Comparison of ENCODE assay signal across 15 mouse cellular contexts in genomic region chr14:60752892-60753800, GRCm38 (mm10). TPM values are rescaled to one million over a fixed set of nuclear protein-coding genes. Genes with fewer than 3 reads are reported as not detected.
DNase-seq lines count a peak whose midpoint lies in the region; ATAC-seq lines count a peak whose summit lies in the region.
"Had no signal": no experiment of that assay in that cellular context is flagged by ENCODE, and none has a peak within 500 bp of the region (broad histone marks: within the 10 kb centered on the region; RNA-seq: fewer than 3 reads in every experiment).

No protein-coding gene starts in this region.

- WGBS in heart, embryonic 12.5 days: 86% methylated on average over 14 of the region's 14 CpGs
- WGBS in midbrain, embryonic 13.5 days: 59% methylated on average over 14 of the region's 14 CpGs

- no peaks in the 10 kb centered on the region for H3K27me3 ChIP-seq in heart, embryonic 12.5 days (replicated peaks)
- no peaks in the 10 kb centered on the region for H3K27me3 ChIP-seq in midbrain, embryonic 13.5 days
- H3K27me3 ChIP-seq: embryonic facial prominence, embryonic 15.5 days had no signal

- H3K36me3 ChIP-seq in heart, embryonic 12.5 days: peaks cover 92% of the 10 kb centered on the region
- H3K36me3 ChIP-seq in midbrain, embryonic 13.5 days: peaks cover 76% of the 10 kb centered on the region

- DNase-seq in heart, postnatal 36 days: no peak
- peak; percentile 63 for DNase-seq in ovary, adult 18-20 months (ENCODE audit: low spot score)
- no peak for DNase-seq in ovary, postnatal 14 days (ENCODE audit: low spot score)
- DNase-seq in brain, embryonic 18.5 days (ENCODE audit: low read depth, low spot score): peak; percentile 20
- no peak for DNase-seq in embryo, embryonic 11 days
- DNase-seq in thymus, postnatal 14 days: no peak
- DNase-seq: cerebellum, adult 2 months; kidney, postnatal 36 days had no signal

- 0 out of 2 replicates have a peak, but pooled peaks cover 14% of the 10 kb centered on the region for H3K4me1 ChIP-seq in heart, embryonic 12.5 days (replicated peaks)
- H3K4me1 ChIP-seq in midbrain, embryonic 13.5 days (replicated peaks): peaks cover 11% of the 10 kb centered on the region; the same call in 1 of the 2 replicates
- H3K4me1 ChIP-seq: embryonic facial prominence, embryonic 15.5 days had no signal

- no peak overlapping the region for H3K4me2 ChIP-seq in heart, embryonic 12.5 days
- no peak overlapping the region for H3K4me2 ChIP-seq in midbrain, embryonic 13.5 days (replicated peaks)
- H3K4me2 ChIP-seq: embryonic facial prominence, embryonic 15.5 days had no signal

- H3K27ac ChIP-seq in heart, embryonic 12.5 days (ENCODE audit: poor library complexity, severe bottlenecking): 0 out of 2 replicates have a peak overlapping the region, but pooled peaks have one; percentile 4
- H3K27ac ChIP-seq in midbrain, embryonic 13.5 days: peak overlapping the region; percentile 19; the same call in 1 of the 2 replicates
- H3K27ac ChIP-seq: embryonic facial prominence, embryonic 15.5 days; liver, embryonic 14.5 days had no signal

- no peak overlapping the region for H3K9ac ChIP-seq in heart, embryonic 12.5 days
- no peak overlapping the region for H3K9ac ChIP-seq in midbrain, embryonic 13.5 days (replicated peaks)
- H3K9ac ChIP-seq: embryonic facial prominence, embryonic 15.5 days; liver, embryonic 14.5 days had no signal

- no peak for ATAC-seq in heart, embryonic 12.5 days (ENCODE audit: insufficient number of reproducible peaks, low FRiP score)
- peak; percentile 83; the same call in 1 of the 2 replicates for ATAC-seq in midbrain, embryonic 13.5 days

- intact Hi-C loops in heart, postnatal 36 days (cut with DNase I): no loop called here

- H3K4me3 ChIP-seq in heart, embryonic 12.5 days: no peak overlapping the region
- no peak overlapping the region for H3K4me3 ChIP-seq in midbrain, embryonic 13.5 days (replicated peaks)
- H3K4me3 ChIP-seq: embryonic facial prominence, embryonic 15.5 days had no signal

- no peaks in the 10 kb centered on the region for H3K9me3 ChIP-seq in heart, embryonic 12.5 days (replicated peaks)
- no peaks in the 10 kb centered on the region for H3K9me3 ChIP-seq in midbrain, embryonic 13.5 days
- H3K9me3 ChIP-seq: embryonic facial prominence, embryonic 15.5 days had no signal

RNA-seq across cellular contexts. Expression of gene C1qtnf9, which starts 14.8 kb away (rescaled TPM):
- polyA plus RNA-seq in heart, embryonic 12.5 days (2016; fragmentation: Nextera tagmentation; extraction: Ambion mirVana): 0.20 TPM in 1 of 2 replicates, not detected in the other
- 10 to 100 TPM; 36.8 to 68.6 TPM for total RNA-seq in heart, postnatal 36 days (2021)
- polyA plus RNA-seq in midbrain, embryonic 13.5 days (2015; fragmentation: Nextera tagmentation; extraction: Ambion mirVana): 0.10 TPM in 1 of 2 replicates, not detected in the other
- total RNA-seq: hematopoietic stem cell, adult 5-6 weeks; left cerebral cortex, postnatal 10 days; megakaryocyte-erythroid progenitor cell, adult 5-6 weeks had no signal

RNA-seq across cellular contexts. Expression of gene Mipep, which starts 31.2 kb away (rescaled TPM):
- polyA plus RNA-seq in heart, embryonic 12.5 days (2016; fragmentation: Nextera tagmentation; extraction: Ambion mirVana): 29.5 and 31.4 TPM in 2 replicates
- 10 to 100 TPM; 61.9 to 62.4 TPM for total RNA-seq in heart, postnatal 36 days (2021)
- polyA plus RNA-seq in midbrain, embryonic 13.5 days (2015; fragmentation: Nextera tagmentation; extraction: Ambion mirVana): 17.2 and 18.1 TPM in 2 replicates

Comparison
In these comparisons a context has a peak if more than half of its experiments do, and no peak if none do; other contexts are left out.
1. DNase-seq: peak in ovary, adult 18-20 months (single experiment) and brain, embryonic 18.5 days (single experiment); none in heart, postnatal 36 days (0 of 2), ovary, postnatal 14 days (single experiment), embryo, embryonic 11 days (single experiment) and thymus, postnatal 14 days (single experiment).